Mouse (Mus musculus): ENCODE results near the gene Txnrd2. TPM values are rescaled to one million over a fixed set of nuclear protein-coding genes. Genes with fewer than 3 reads are reported as not detected.

Gene Txnrd2
- total and polyA plus RNA-seq, 2 experiments from 2014 or later, result 12.7 to 41.2 TPM

DNA sequence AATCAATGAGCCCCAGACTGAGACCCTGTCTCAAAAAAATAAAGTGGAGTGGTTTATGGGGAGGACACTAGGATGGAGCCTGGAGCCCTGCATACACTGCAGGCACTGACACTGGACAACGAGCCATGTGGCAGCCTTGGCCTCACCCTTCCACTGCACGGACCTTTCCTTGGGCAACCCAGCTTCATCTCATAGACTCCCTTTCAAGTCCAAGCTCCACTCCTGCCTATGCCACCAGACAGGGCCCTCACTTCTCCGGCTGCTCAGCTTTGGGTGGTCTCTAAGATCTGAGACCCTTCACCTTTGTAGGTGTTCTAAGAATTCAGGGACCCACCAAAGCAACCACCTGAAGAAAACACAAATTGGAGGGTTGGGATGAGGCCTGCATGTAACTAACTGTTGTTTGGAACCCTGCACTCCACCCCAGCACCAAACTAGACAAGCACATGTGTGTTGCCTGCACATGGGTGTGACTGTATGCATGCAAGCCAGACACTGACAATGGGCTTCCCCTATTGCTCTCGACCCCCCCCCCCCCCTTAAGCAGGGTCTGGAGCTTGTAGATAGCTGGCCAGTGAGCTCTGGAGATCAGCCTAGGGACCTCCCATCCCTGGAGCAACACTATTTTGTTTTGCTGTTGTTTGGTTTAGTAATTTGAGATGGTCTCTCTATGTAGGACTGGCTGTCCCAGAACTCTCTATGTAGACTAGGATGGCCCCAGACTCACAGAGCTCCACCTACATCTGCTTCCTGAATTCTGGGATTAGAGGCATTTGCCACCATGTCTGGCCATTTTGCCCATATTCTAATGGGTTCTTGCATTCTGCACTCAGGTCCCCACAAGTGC lies 7.2 kb upstream of the Txnrd2 start:
- Histone ChIP-seq H3K36me3 (replicated peaks; ENCODE audit: control insufficient read depth, insufficient read depth, low read length) (peaks cover 36% of the 10 kb centered on the region), H3K27me3 (ENCODE audit: control insufficient read depth, insufficient read depth, low read length) (no peaks in the 10 kb centered on the region), H3K9ac (replicated peaks; ENCODE audit: low read depth, low read length) (no peak overlapping the region), H3K9me3 (replicated peaks; ENCODE audit: control insufficient read depth, low read length) (no peaks in the 10 kb centered on the region), H3K4me3 (ENCODE audit: low read depth, low read length) (no peak overlapping the region), H3K4me2 (ENCODE audit: low read depth, low read length) (no peak overlapping the region), H3K4me1 (ENCODE audit: control insufficient read depth, insufficient read depth) (0 out of 2 replicates have a peak, but pooled peaks cover 13% of the 10 kb centered on the region), H3K27ac (ENCODE audit: low read depth) (no peak overlapping the region)
- DNase-seq (ENCODE audit: low spot score) (no peak), ATAC-seq (ENCODE audit: insufficient read depth, low read depth) (no peak)
- 83% methylated on average over 4 of the region's 4 CpGs for WGBS
- TF ChIP-seq CTCF (IDR thresholded peaks at IDR 0.05; ENCODE audit: low read depth) (no peak), EP300 (IDR thresholded peaks at IDR 0.05; ENCODE audit: low read depth) (no peak)

DNA sequence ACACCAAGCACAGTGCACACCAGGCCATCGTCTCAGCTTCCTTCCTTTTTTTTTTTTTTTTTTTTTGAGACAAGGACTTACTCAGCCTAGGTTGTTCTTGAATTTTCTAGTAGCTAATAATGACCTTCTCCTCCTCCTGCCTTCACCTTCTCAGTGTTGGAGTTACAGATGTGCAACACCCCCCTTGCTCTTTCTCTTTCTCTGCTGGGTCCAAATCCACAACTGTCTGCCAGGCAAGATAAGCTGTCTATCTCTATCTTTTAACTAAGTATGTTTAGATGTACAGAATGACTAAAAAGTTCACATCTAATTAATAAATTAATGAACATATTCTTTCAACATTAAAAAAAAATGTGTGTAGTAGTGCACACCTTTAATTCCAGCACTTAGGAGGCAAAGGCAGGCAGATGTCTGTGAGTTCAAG lies 6.6 kb upstream of the Txnrd2 start:
- no peak overlapping the region for H3K4me2 ChIP-seq (ENCODE audit: low read depth, low read length)
- H3K27ac ChIP-seq (ENCODE audit: low read depth), result no peak overlapping the region
- H3K4me3 ChIP-seq (ENCODE audit: low read depth, low read length), result no peak overlapping the region
- 80% methylated on average over 1 of the region's 1 CpGs for WGBS
- 0 out of 2 replicates have a peak, but pooled peaks cover 19% of the 10 kb centered on the region for H3K4me1 ChIP-seq (ENCODE audit: control insufficient read depth, insufficient read depth)
- H3K36me3 ChIP-seq (replicated peaks; ENCODE audit: control insufficient read depth, insufficient read depth, low read length), result peaks cover 36% of the 10 kb centered on the region
- DNase-seq (ENCODE audit: low spot score) (no peak), ATAC-seq (ENCODE audit: insufficient read depth, low read depth) (no peak)
- no peaks in the 10 kb centered on the region for H3K27me3 ChIP-seq (ENCODE audit: control insufficient read depth, insufficient read depth, low read length)
- TF ChIP-seq CTCF (IDR thresholded peaks at IDR 0.05; ENCODE audit: low read depth) (no peak), EP300 (IDR thresholded peaks at IDR 0.05; ENCODE audit: low read depth) (no peak)
- no peaks in the 10 kb centered on the region for H3K9me3 ChIP-seq (replicated peaks; ENCODE audit: control insufficient read depth, low read length)
- no peak overlapping the region for H3K9ac ChIP-seq (replicated peaks; ENCODE audit: low read depth, low read length)

DNA sequence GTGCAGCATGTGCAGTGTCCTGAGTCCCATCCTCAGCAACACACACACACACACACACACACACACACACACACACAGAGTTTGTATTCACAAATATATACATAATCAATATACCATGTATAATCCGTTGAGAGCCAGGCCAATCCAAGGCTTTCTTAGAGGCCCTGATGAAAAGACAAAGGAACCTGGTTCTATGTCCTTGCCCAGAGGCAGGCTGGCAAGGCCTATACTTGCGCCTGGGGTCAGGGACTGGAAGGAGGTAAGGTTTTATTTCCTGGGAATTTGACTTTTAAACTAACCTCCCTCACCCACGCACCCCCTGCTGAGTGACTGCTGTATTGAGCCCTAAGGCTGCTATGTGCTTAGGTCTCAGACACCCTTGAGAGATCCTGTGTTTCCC lies 5.6 kb upstream of the Txnrd2 start:
- 83% methylated on average over 3 of the region's 3 CpGs for WGBS
- DNase-seq (ENCODE audit: low spot score), result no peak
- ATAC-seq (ENCODE audit: insufficient read depth, low read depth), result no peak
- Histone ChIP-seq H3K27ac (ENCODE audit: low read depth) (no peak overlapping the region), H3K36me3 (replicated peaks; ENCODE audit: control insufficient read depth, insufficient read depth, low read length) (peaks cover 36% of the 10 kb centered on the region), H3K4me2 (ENCODE audit: low read depth, low read length) (no peak overlapping the region), H3K9ac (replicated peaks; ENCODE audit: low read depth, low read length) (no peak overlapping the region), H3K27me3 (ENCODE audit: control insufficient read depth, insufficient read depth, low read length) (no peaks in the 10 kb centered on the region), H3K4me1 (ENCODE audit: control insufficient read depth, insufficient read depth) (peaks cover 28% of the 10 kb centered on the region), H3K9me3 (replicated peaks; ENCODE audit: control insufficient read depth, low read length) (no peaks in the 10 kb centered on the region), H3K4me3 (ENCODE audit: low read depth, low read length) (no peak overlapping the region)
- no peak for TF ChIP-seq CTCF (IDR thresholded peaks at IDR 0.05; ENCODE audit: low read depth)
- no peak for TF ChIP-seq EP300 (IDR thresholded peaks at IDR 0.05; ENCODE audit: low read depth)

DNA sequence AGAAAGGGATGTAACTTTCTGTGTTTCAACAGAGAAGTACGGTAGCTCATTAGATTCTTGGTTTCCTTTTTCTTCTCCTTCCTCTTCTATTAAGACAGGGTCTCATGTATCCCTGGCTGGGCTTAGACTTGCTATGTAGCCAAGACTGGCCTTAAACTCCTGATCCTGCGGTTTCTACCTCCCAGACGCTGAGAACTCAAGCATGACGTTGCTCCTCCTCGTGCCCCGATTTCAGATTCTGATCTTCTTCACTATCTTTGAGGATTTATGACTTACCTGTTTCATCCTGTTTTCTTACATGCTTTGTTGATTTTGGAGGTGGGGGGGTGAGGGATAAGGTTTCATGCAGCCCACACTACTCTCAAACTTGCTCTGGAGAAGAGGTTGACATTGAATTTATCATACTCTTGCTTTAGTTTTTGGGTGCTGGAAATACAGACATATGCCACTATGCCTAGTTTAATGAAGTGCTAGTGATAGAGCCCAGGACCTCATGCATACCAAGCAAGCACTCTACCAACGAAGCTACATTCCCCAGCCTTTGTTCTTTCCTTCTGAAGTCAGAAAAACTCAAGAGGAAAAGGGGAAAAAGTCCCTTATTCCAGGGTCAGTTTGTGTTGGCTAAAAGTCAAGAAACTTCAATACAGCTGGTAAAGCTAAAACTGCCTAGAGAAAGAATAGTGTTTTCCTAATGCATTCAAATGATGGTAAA lies 2.8 kb upstream of the Txnrd2 start:
- Histone ChIP-seq H3K27me3 (ENCODE audit: control insufficient read depth, insufficient read depth, low read length) (no peaks in the 10 kb centered on the region), H3K36me3 (replicated peaks; ENCODE audit: control insufficient read depth, insufficient read depth, low read length) (peaks cover 32% of the 10 kb centered on the region), H3K4me2 (ENCODE audit: low read depth, low read length) (no peak overlapping the region), H3K4me1 (ENCODE audit: control insufficient read depth, insufficient read depth) (peaks cover 28% of the 10 kb centered on the region), H3K9ac (replicated peaks; ENCODE audit: low read depth, low read length) (no peak overlapping the region), H3K4me3 (ENCODE audit: low read depth, low read length) (no peak overlapping the region), H3K27ac (ENCODE audit: low read depth) (0 out of 2 replicates have a peak overlapping the region, but pooled peaks have one; percentile 11), H3K9me3 (replicated peaks; ENCODE audit: control insufficient read depth, low read length) (no peaks in the 10 kb centered on the region)
- WGBS, result 74% methylated on average over 7 of the region's 7 CpGs
- TF ChIP-seq EP300 (IDR thresholded peaks at IDR 0.05; ENCODE audit: low read depth), result no peak
- TF ChIP-seq CTCF (IDR thresholded peaks at IDR 0.05; ENCODE audit: low read depth), result no peak
- no peak for ATAC-seq (ENCODE audit: insufficient read depth, low read depth)
- DNase-seq (ENCODE audit: low spot score), result no peak

DNA sequence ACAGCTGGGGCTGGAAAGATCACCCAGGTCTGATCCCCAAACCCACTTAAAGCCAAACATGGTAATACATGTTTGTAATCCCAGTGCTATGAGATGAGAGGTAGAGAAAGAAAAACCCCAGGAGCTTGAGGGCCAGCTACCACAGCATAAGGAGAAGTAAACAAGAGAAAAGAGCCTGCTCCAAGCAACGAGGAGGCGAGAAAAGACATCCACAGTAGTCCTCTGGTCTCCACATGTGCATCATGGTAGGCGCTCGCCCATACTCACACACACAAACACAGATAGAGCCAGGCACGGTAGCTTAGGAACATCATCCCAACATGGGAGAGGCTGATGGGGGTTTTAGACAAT lies 2.3 kb upstream of the Txnrd2 start:
- H3K27me3 ChIP-seq (ENCODE audit: control insufficient read depth, insufficient read depth, low read length), result no peaks in the 10 kb centered on the region
- H3K9me3 ChIP-seq (replicated peaks; ENCODE audit: control insufficient read depth, low read length), result no peaks in the 10 kb centered on the region
- peak overlapping the region; percentile 14; the same call in 1 of the 2 replicates for H3K27ac ChIP-seq (ENCODE audit: low read depth)
- DNase-seq (ENCODE audit: low spot score) (no peak), ATAC-seq (ENCODE audit: insufficient read depth, low read depth) (no peak)
- peaks cover 28% of the 10 kb centered on the region for H3K4me1 ChIP-seq (ENCODE audit: control insufficient read depth, insufficient read depth)
- WGBS, result 82% methylated on average over 5 of the region's 5 CpGs
- peaks cover 32% of the 10 kb centered on the region for H3K36me3 ChIP-seq (replicated peaks; ENCODE audit: control insufficient read depth, insufficient read depth, low read length)
- TF ChIP-seq EP300 (IDR thresholded peaks at IDR 0.05; ENCODE audit: low read depth), result no peak
- no peak for TF ChIP-seq CTCF (IDR thresholded peaks at IDR 0.05; ENCODE audit: low read depth)
- 0 out of 2 replicates have a peak overlapping the region, but pooled peaks have one; percentile 95 for H3K4me2 ChIP-seq (ENCODE audit: low read depth, low read length)
- no peak overlapping the region for H3K9ac ChIP-seq (replicated peaks; ENCODE audit: low read depth, low read length)
- no peak overlapping the region for H3K4me3 ChIP-seq (ENCODE audit: low read depth, low read length)
